Mouse (Mus musculus) forebrain, postnatal 0 days (tissue): Measurements from ENCODE around the gene St3gal6. TPM values are rescaled to one million over a fixed set of nuclear protein-coding genes. Genes with fewer than 3 reads are reported as not detected.

Source experiments
- ATAC-seq: fragments of 200-750 bp; cut with Nextera tagmentation; 2 replicates; pipeline ENCODE4 v1.8.0; 2017; ENCODE audit warnings: mild to moderate bottlenecking, moderate library complexity
- DNase-seq: peaks from one replicate; pipeline ENCODE4 v3.0.0-alpha.2; 2015
- H3K27ac ChIP-seq: fragments of 300-500 bp; sonication (generic); 2 replicates; pipeline ENCODE4 v1.5.1; 2014; ENCODE audit warnings: low read depth, mild to moderate bottlenecking, antibody characterized with exemption, low read length, moderate library complexity, mixed read lengths
- H3K27me3 ChIP-seq: fragments of 300-500 bp; sonication (generic); 2 replicates; pipeline ENCODE4 v1.6.1; 2014; ENCODE audit warnings: mild to moderate bottlenecking, low read length, mixed read lengths; ENCODE audit not compliant: insufficient read depth
- H3K36me3 ChIP-seq: fragments of 300-500 bp; sonication (generic); 2 replicates; pipeline ENCODE4 v1.6.1; 2014; ENCODE audit warnings: mild to moderate bottlenecking, moderate library complexity; ENCODE audit not compliant: insufficient read depth
- H3K4me1 ChIP-seq: fragments of 300-500 bp; sonication (generic); 2 replicates; pipeline ENCODE4 v1.6.1; 2014; ENCODE audit warnings: antibody characterized with exemption; ENCODE audit not compliant: insufficient read depth
- H3K4me2 ChIP-seq: fragments of 300-500 bp; sonication (generic); 2 replicates; pipeline ENCODE4 v1.6.1; 2014; ENCODE audit warnings: low read depth, mild to moderate bottlenecking, moderate library complexity
- H3K4me3 ChIP-seq: fragments of 300-500 bp; sonication (generic); 2 replicates; pipeline ENCODE4 v1.5.1; 2014; ENCODE audit warnings: low read depth, low read length, mixed read lengths
- H3K9ac ChIP-seq: fragments of 300-500 bp; sonication (generic); 2 replicates; pipeline ENCODE4 v1.6.1; 2014; ENCODE audit warnings: mild to moderate bottlenecking
- H3K9me3 ChIP-seq: fragments of 300-500 bp; sonication (generic); 2 replicates; pipeline ENCODE4 v1.6.1; 2016; ENCODE audit warnings: low read length
- CTCF ChIP-seq: sonication (generic); IDR thresholded peaks from 2 replicates; pipeline ENCODE4 v1.5.1; 2016; ENCODE audit warnings: antibody characterized with exemption, control low read depth, low read depth
- WGBS: fragments of 180-500 bp; shearing (Covaris S2); extraction: QIAGEN DNeasy Blood & Tissue Kit; methylation state at CpG from one replicate; pipeline ENCODE4 v1.1.7; 2014; 5-methylcytosine and 5-hydroxymethylcytosine counted together
- polyA plus RNA-seq: library from polyadenylated mRNA; unstranded; fragments of >200 nt; fragmentation: Nextera tagmentation; extraction: Ambion mirVana; gene quantifications from 2 replicates; pipeline ENCODE4 v1.2.1, GENCODE M21; 2015
- total RNA-seq: library from RNA; depleted of rRNA; stranded (reverse); fragments of >200 nt; gene quantifications from 2 replicates; pipeline ENCODE4 v1.2.3, GENCODE M21; 2014

The St3gal6 gene
- total and polyA plus RNA-seq, 2 experiments from 2014 or later, result 12.6 to 14.9 TPM

DNA sequence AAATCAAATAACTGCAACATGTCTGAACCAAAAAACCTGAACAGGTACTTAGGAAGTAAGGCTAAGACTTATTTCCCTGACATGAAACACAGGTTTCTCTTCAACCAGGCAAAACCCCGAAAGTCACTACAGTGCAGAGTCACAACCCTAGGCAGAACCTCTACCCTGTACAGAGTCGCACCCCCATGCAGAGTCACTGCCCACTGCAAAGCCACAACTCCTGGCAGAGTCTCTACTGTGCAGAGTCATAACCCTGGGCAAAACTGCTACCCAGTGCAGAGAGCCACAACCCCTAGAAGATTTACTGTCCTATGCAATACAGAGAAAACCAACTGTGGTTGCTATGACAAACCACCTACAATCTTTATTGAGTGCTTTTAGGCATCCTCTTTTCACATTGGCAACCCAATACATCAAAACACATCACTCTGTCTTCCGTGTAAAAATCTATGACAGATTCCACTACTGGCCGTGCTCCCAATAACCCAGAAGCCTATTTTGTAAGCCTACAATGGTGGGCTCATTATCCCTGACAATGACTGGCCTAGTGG lies 44.1 kb downstream of the St3gal6 start:
- no peak for ATAC-seq
- 88% methylated on average over 4 of the region's 4 CpGs for WGBS
- H3K9ac ChIP-seq, result no peak overlapping the region
- H3K27ac ChIP-seq, result no peak overlapping the region
- H3K4me2 ChIP-seq, result no peak overlapping the region
- no peak overlapping the region for H3K4me3 ChIP-seq
- no peaks in the 10 kb centered on the region for H3K4me1 ChIP-seq
- H3K9me3 ChIP-seq, result peaks cover 6% of the 10 kb centered on the region; the same call in 1 of the 2 replicates
- no peak for TF ChIP-seq CTCF
- H3K27me3 ChIP-seq, result no peaks in the 10 kb centered on the region
- no peaks in the 10 kb centered on the region for H3K36me3 ChIP-seq
- no peak for DNase-seq

DNA sequence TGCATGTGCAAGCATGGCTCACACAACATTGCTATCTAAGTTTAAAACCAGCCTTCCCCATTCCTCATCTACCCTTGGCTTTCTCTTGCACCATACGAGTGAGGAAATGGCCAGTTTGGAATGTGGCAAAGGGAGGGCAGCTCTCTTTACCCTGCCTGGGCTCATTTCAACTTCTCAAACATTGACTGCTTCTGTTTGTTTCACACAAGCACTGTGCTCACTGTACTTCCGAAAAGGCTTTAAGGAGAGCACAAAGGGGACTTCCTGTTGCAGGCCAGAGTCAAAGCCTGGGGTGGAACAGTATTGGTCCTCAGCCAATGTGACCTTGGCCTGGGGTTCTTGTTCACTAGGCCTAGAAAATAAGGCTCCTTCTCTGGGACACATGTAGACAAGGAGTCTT lies 47.7 kb downstream of the St3gal6 start:
- DNase-seq, result no peak
- peaks cover 6% of the 10 kb centered on the region; the same call in 1 of the 2 replicates for H3K9me3 ChIP-seq

DNA sequence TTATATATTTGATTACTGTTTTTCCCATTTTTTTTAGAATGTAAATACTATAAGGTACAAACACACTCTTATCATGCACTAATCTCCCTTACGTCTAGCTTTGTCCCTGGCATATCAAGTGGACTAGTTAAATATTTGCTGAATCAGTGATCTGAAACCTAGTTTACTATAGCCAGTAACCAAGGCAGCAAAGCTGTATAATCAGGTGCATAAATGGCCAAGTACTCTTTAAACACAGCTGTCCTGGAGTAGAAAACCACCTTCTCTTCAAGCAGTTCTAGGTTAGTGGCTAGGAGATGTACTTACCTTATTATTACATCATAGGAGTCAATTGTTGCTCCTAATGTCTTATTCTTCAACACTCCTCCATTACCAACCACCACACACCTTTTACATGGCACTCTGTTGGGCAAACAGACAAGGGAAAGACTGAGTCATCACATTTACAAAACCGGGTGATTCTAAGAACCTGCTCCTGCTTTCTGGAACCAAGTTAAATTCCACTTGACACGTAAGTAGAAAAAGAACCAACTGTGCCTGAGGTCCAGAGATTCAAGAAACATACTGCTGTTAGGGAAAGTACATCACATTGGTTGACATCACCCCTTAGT lies 48.4 kb downstream of the St3gal6 start:
- no peak for ATAC-seq
- H3K4me2 ChIP-seq, result no peak overlapping the region
- H3K4me1 ChIP-seq, result no peaks in the 10 kb centered on the region
- no peaks in the 10 kb centered on the region for H3K27me3 ChIP-seq
- H3K4me3 ChIP-seq, result no peak overlapping the region
- H3K27ac ChIP-seq, result no peak overlapping the region
- no peak for TF ChIP-seq CTCF
- peaks cover 6% of the 10 kb centered on the region; the same call in 1 of the 2 replicates for H3K9me3 ChIP-seq
- no peak overlapping the region for H3K9ac ChIP-seq
- no peak for DNase-seq
- no peaks in the 10 kb centered on the region for H3K36me3 ChIP-seq
- 94% methylated on average over 3 of the region's 3 CpGs for WGBS

More for the DNA sequence above, 47.7 kb downstream of the St3gal6 start:
- no peak for ATAC-seq
- Histone ChIP-seq H3K36me3 (no peaks in the 10 kb centered on the region), H3K4me1 (no peaks in the 10 kb centered on the region), H3K4me3 (no peak overlapping the region), H3K27me3 (no peaks in the 10 kb centered on the region), H3K4me2 (no peak overlapping the region), H3K27ac (no peak overlapping the region), H3K9ac (no peak overlapping the region)
- WGBS, result 48% methylated on average over 2 of the region's 2 CpGs
- TF ChIP-seq CTCF, result no peak

DNA sequence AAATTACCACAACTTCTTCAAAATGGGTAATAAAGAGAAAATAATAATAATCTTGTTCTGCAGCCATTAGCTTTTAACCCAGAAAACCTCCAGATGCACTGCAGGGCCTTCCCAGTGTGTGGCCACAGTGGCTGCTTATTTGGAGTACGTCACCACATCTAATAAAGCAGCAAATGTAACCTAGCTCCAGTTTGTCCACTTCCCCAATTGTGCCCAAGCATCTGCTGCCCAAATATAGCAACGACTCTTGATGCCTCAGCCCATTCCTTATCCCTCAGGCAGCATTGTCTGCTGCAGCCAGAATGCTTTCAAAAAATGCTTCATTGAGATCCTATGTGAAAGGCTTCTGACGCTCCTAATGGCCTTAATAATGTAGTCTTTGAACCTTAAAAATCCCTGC lies 49.2 kb downstream of the St3gal6 start:
- peaks cover 6% of the 10 kb centered on the region; the same call in 1 of the 2 replicates for H3K9me3 ChIP-seq
- no peaks in the 10 kb centered on the region for H3K36me3 ChIP-seq
- H3K4me1 ChIP-seq, result no peaks in the 10 kb centered on the region
- ATAC-seq (no peak), DNase-seq (no peak)
- H3K9ac ChIP-seq, result no peak overlapping the region
- H3K27ac ChIP-seq, result no peak overlapping the region
- H3K4me2 ChIP-seq, result no peak overlapping the region
- H3K27me3 ChIP-seq, result no peaks in the 10 kb centered on the region
- 44% methylated on average over 3 of the region's 3 CpGs for WGBS
- H3K4me3 ChIP-seq, result no peak overlapping the region
- no peak for TF ChIP-seq CTCF

DNA sequence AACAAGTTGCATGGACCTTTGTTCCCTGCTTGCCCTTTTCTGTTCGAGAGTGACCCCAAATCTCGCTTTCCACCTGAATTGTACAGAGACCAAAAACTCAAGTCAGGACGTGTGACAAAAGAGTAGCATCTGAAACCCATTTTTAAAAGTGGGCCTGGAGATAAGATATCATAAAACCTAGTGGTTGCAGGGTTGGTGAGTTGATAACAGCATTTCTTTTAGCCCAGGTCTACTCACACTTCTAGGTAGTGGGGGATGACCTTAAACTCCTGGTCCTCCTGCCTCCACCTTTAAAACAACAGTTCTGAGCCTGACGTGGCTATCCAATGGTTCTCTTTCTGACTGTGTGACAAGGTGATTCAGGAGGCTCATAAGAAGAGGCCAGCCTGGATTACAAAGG lies 53.2 kb downstream of the St3gal6 start:
- H3K9ac ChIP-seq, result no peak overlapping the region
- no peaks in the 10 kb centered on the region for H3K9me3 ChIP-seq
- no peak for TF ChIP-seq CTCF
- no peaks in the 10 kb centered on the region for H3K27me3 ChIP-seq
- H3K27ac ChIP-seq, result no peak overlapping the region
- no peak overlapping the region for H3K4me2 ChIP-seq
- DNase-seq (no peak), ATAC-seq (no peak)
- H3K4me3 ChIP-seq, result no peak overlapping the region
- 86% methylated on average over 4 of the region's 4 CpGs for WGBS
- peaks cover 9% of the 10 kb centered on the region; the same call in 1 of the 2 replicates for H3K36me3 ChIP-seq
- no peaks in the 10 kb centered on the region for H3K4me1 ChIP-seq

DNA sequence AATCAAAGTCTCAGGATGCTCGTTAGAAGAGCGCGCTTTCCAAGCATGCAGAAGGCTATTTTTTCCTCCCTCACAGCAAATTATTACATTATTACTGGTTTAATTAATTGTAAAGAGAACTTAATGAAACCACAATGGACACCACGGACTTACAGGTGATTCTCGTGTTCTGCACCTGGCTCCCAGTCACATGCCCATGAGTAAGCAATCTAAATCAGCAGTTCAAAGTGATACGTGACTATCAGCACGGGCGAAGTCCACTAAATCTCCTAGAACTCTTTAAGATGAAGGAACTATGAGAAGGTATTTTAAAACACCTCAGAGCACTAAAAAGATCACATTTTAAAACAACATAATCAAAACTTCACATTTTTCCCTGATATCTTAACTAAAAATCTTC lies 54.0 kb downstream of the St3gal6 start:
- Histone ChIP-seq H3K9ac (no peak overlapping the region), H3K4me1 (no peaks in the 10 kb centered on the region), H3K36me3 (peaks cover 16% of the 10 kb centered on the region), H3K27me3 (no peaks in the 10 kb centered on the region), H3K27ac (no peak overlapping the region), H3K9me3 (no peaks in the 10 kb centered on the region), H3K4me2 (no peak overlapping the region), H3K4me3 (no peak overlapping the region)
- DNase-seq, result no peak
- 81% methylated on average over 8 of the region's 8 CpGs for WGBS
- no peak for ATAC-seq
- TF ChIP-seq CTCF, result no peak

DNA sequence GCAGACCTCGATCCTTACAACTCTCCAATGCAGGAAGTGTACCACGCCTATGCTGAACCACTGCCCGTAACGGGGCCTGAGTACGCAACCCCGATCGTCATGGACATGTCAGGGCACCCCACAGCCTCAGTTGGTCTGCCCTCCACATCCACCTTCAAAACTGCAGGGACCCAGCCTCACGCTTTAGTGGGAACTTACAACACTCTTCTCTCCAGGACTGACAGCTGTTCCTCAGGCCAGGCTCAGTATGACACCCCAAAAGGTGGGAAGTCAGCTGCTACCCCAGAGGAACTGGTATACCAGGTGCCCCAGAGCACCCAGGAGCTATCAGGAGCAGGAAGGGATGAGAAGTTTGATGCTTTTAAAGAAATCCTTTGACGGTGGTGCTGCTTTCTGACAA lies 58.6 kb downstream of the St3gal6 start:
- H3K9ac ChIP-seq, result no peak overlapping the region
- WGBS, result 94% methylated on average over 9 of the region's 9 CpGs
- no peak for TF ChIP-seq CTCF
- H3K27ac ChIP-seq, result no peak overlapping the region
- H3K27me3 ChIP-seq, result no peaks in the 10 kb centered on the region
- no peak overlapping the region for H3K4me3 ChIP-seq
- no peaks in the 10 kb centered on the region for H3K4me1 ChIP-seq
- no peaks in the 10 kb centered on the region for H3K9me3 ChIP-seq
- ATAC-seq (no peak), DNase-seq (no peak)
- H3K36me3 ChIP-seq, result peaks cover 36% of the 10 kb centered on the region
- H3K4me2 ChIP-seq, result no peak overlapping the region
